Mouse (Mus musculus): ENCODE results near the gene Gm9970. TPM values are rescaled to one million over a fixed set of nuclear protein-coding genes. Genes with fewer than 3 reads are reported as not detected.

Gm9970 gene
- total and polyA plus RNA-seq, 3 experiments: 0.24 TPM; not detected in 2

- Histone ChIP-seq H3K4me3 (ENCODE audit: control insufficient read depth in 1 of 2, insufficient read depth in 1 of 2, low read depth in 2 of 2, low read length in 2 of 2) (peak overlapping the region; percentile 74), H3K9me3 (replicated peaks; ENCODE audit: insufficient read depth, low read length) (no peaks in the 10 kb centered on the region), H3K9ac (ENCODE audit: control insufficient read depth, low read depth, low read length, poor library complexity, severe bottlenecking) (peak overlapping the region; percentile 95), H3K27ac (ENCODE audit: control insufficient read depth, low read depth, low read length) (peak overlapping the region; percentile 83), H3K4me1 (ENCODE audit: control insufficient read depth in 1 of 2, insufficient read depth in 2 of 2, low read length in 2 of 2) (peaks cover 19 to 22% of the 10 kb centered on the region in 2 experiments), H3K27me3 (ENCODE audit: control insufficient read depth in 1 of 2, insufficient read depth in 2 of 2, low read length in 2 of 2) (no peaks in the 10 kb centered on the region), H3K36me3 (ENCODE audit: control insufficient read depth in 1 of 2, insufficient read depth in 2 of 2, low read length in 2 of 2) (peaks cover 19 to 47% of the 10 kb centered on the region in 2 experiments), H3K79me2 (ENCODE audit: control insufficient read depth, insufficient read depth, low read length, poor library complexity) (peaks cover 61% of the 10 kb centered on the region)
- TF ChIP-seq EP300 (IDR thresholded peaks at IDR 0.05; ENCODE audit: low read depth in 1 of 2, low read length in 2 of 2): peak; percentile 59 to 76; a peak in 3 of 4 replicates
- peak; percentile 40; the same call in 1 of the 2 replicates for TF ChIP-seq TAL1 (IDR thresholded peaks at IDR 0.05; ENCODE audit: low read length)
- peak; percentile 100 for TF ChIP-seq ZNF384 (IDR thresholded peaks at IDR 0.05; ENCODE audit: low read depth, low read length)
- TF ChIP-seq MYC (IDR thresholded peaks at IDR 0.05; ENCODE audit: low read depth, low read length): peak; percentile 56; the same call in 1 of the 2 replicates
- TF ChIP-seq KAT2A (conservative IDR thresholded peaks at IDR 0.05; ENCODE audit: low read depth, low read length): 0 out of 2 replicates have a peak, but pooled peaks have one; percentile 35
- TF ChIP-seq POLR2AphosphoS2 (IDR thresholded peaks at IDR 0.05; ENCODE audit: low read length): 0 out of 2 replicates have a peak, but pooled peaks have one; percentile 58
- TF ChIP-seq ZC3H11A (IDR thresholded peaks at IDR 0.05; ENCODE audit: low read depth, low read length): no peak
- peak; percentile 77 for TF ChIP-seq ETS1 (IDR thresholded peaks at IDR 0.05; ENCODE audit: low read depth, low read length)
- TF ChIP-seq MXI1 (IDR thresholded peaks at IDR 0.05; ENCODE audit: low read depth, low read length): peak; percentile 11
- TF ChIP-seq ZMIZ1 (IDR thresholded peaks at IDR 0.05; ENCODE audit: low read depth, low read length): no peak
- TF ChIP-seq GATA1 (IDR thresholded peaks at IDR 0.05; ENCODE audit: low read depth, low read length): peak; percentile 94
- peak; percentile 86 for TF ChIP-seq SIN3A (IDR thresholded peaks at IDR 0.05; ENCODE audit: low read length)
- TF ChIP-seq MAX (IDR thresholded peaks at IDR 0.05; ENCODE audit: low read length): peak; percentile 37; the same call in 1 of the 2 replicates
- TF ChIP-seq TCF12 (IDR thresholded peaks at IDR 0.05; ENCODE audit: low read depth, low read length): peak; percentile 84
- TF ChIP-seq NRF1 (IDR thresholded peaks at IDR 0.05; ENCODE audit: insufficient read depth, low read depth, low read length, poor library complexity, severe bottlenecking): no peak
- no peak for TF ChIP-seq MEF2A (IDR thresholded peaks at IDR 0.05; ENCODE audit: extremely low read depth, insufficient replicate concordance, low read depth, low read length, poor library complexity, severe bottlenecking)
- TF ChIP-seq CTCF (IDR thresholded peaks at IDR 0.05 in 2 of 3, conservative IDR thresholded peaks at IDR 0.05 in 1 of 3; ENCODE audit: control insufficient read depth in 1 of 3, insufficient read depth in 1 of 3, low read depth in 2 of 3, low read length in 3 of 3, poor library complexity in 1 of 3, severe bottlenecking in 1 of 3): peak in 2 of 3 experiments; percentile 37 to 42; a peak in 3 of 6 replicates
- no peak for TF ChIP-seq USF1 (IDR thresholded peaks at IDR 0.05; ENCODE audit: low read depth, low read length)
- no peak; the same call in 1 of the 2 replicates for TF ChIP-seq TBP (IDR thresholded peaks at IDR 0.05; ENCODE audit: low read depth, low read length)
- peak; percentile 38; the same call in 1 of the 2 replicates for TF ChIP-seq MAZ (IDR thresholded peaks at IDR 0.05; ENCODE audit: low read depth, low read length)
- no peak for TF ChIP-seq BHLHE40 (IDR thresholded peaks at IDR 0.05; ENCODE audit: borderline replicate concordance, low read depth, low read length)
- TF ChIP-seq CHD1 (IDR thresholded peaks at IDR 0.05; ENCODE audit: low read depth, low read length): peak; percentile 90
- peak; percentile 64 for TF ChIP-seq RCOR1 (IDR thresholded peaks at IDR 0.05; ENCODE audit: low read depth, low read length)
- no peak for TF ChIP-seq UBTF (IDR thresholded peaks at IDR 0.05; ENCODE audit: borderline replicate concordance, insufficient read depth, low read depth, low read length)
- peak; percentile 46 for TF ChIP-seq HCFC1 (IDR thresholded peaks at IDR 0.05; ENCODE audit: low read depth, low read length)
- TF ChIP-seq ZKSCAN1 (IDR thresholded peaks at IDR 0.05; ENCODE audit: low read depth, low read length): peak; percentile 75; the same call in 1 of the 2 replicates
- TF ChIP-seq NELFE (IDR thresholded peaks at IDR 0.05; ENCODE audit: low read depth, low read length): no peak
- DNase-seq (ENCODE audit: low read depth, low spot score): peak; percentile 87
Observed at GRCm38 (mm10) chr5:31219070-31219469, 22.0 kb downstream of the Gm9970 start.
